Mouse (Mus musculus): ENCODE measurements around the gene Lrrn3. TPM values are rescaled to one million over a fixed set of nuclear protein-coding genes. Genes with fewer than 3 reads are reported as not detected.

The Lrrn3 gene
- polyA plus RNA-seq, 1 experiment from 2014 or later = 20.1 TPM

DNA sequence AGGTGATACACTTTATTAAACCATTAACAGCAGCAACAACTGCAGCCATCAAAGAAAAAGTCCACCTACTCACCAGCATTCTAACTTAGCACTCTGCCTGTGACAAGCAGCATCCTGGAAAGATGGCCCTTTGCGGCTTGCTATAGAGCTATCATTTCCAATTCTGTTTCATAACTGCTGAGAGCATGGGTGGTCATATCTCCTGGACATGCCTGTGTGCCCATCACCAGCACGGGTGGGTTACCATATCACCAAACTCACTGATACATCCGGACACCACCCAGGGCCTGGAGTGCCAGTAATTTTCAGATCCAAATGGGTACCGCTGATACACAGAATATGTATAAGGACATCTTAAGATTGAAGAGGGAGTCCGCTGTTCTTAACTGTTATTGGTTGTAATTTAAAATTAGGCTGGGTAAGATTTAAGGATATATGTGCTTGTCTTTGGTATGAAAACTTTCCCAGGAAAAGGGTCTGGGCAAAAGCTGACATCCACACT lies 3.1 kb downstream of the Lrrn3 start:
- H3K4me2 ChIP-seq = peak overlapping the region; percentile 67
- 0 out of 2 replicates have a peak, but pooled peaks cover 2% of the 10 kb centered on the region for H3K4me1 ChIP-seq (ENCODE audit: insufficient read depth)
- H3K27me3 ChIP-seq (ENCODE audit: insufficient read depth, low read length) = no peaks in the 10 kb centered on the region
- WGBS = 80% methylated on average over 5 of the region's 5 CpGs
- no peak for TF ChIP-seq CTCF (IDR thresholded peaks at IDR 0.05; ENCODE audit: low read depth)
- H3K27ac ChIP-seq (ENCODE audit: low read depth) = no peak overlapping the region
- H3K36me3 ChIP-seq (ENCODE audit: insufficient read depth) = no peaks in the 10 kb centered on the region
- ATAC-seq (ENCODE audit: insufficient read depth) (no peak), DNase-seq (no peak)
- no peaks in the 10 kb centered on the region for H3K9me3 ChIP-seq (ENCODE audit: low read depth, low read length)
- peak overlapping the region; percentile 43 for H3K4me3 ChIP-seq (ENCODE audit: low read depth, low read length)
- H3K9ac ChIP-seq = peak overlapping the region; percentile 27; the same call in 1 of the 2 replicates

- Histone ChIP-seq H3K27me3 (ENCODE audit: insufficient read depth, low read length) (no peaks in the 10 kb centered on the region), H3K4me3 (ENCODE audit: low read depth, low read length) (no peak overlapping the region), H3K36me3 (ENCODE audit: insufficient read depth) (no peaks in the 10 kb centered on the region), H3K4me2 (no peak overlapping the region), H3K27ac (ENCODE audit: low read depth) (no peak overlapping the region), H3K4me1 (ENCODE audit: insufficient read depth) (0 out of 2 replicates have a peak, but pooled peaks cover 2% of the 10 kb centered on the region), H3K9ac (no peak overlapping the region), H3K9me3 (ENCODE audit: low read depth, low read length) (no peaks in the 10 kb centered on the region)
- WGBS = 42% methylated on average over 2 of the region's 2 CpGs
- DNase-seq = no peak
- ATAC-seq (ENCODE audit: insufficient read depth) = no peak
- TF ChIP-seq CTCF (IDR thresholded peaks at IDR 0.05; ENCODE audit: low read depth) = no peak
These were observed 4.7 kb downstream of the Lrrn3 start for GRCm38 (mm10) chr12:41481486-41481885.

DNA sequence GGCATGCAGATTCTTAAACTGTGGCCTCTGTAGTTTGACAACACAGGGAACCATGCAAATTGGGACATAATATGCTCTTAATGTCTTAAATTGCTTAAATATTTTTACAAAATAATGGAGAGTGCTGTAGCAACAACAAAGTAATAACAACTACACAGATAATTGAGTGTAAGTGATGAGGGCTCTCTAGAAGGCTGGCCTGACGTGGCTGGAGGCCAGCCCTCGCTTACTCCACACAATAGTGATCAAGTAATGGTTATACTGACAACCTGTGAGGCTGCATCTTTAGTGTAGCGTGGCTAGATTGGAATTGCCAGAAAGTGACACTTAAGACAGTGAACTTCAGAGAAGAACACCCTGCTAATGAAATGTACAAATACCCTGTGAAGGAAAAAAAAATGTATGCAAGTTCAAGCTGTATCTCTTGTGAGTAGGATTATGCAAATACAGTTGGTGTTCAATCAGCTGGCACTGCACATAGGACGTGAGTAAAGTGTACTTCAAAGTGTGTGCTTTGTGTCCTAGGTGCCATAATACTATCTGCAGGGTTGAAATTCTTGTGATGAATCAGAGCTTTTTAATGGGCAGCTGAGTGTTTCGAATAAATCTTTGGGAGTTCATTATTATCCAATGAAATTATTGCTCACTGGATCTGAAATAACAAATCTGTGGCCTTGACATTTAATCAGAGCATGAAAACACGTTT lies 17.0 kb downstream of the Lrrn3 start:
- peak; percentile 79; the same call in 1 of the 2 replicates for ATAC-seq (ENCODE audit: insufficient read depth)
- no peak for TF ChIP-seq CTCF (IDR thresholded peaks at IDR 0.05; ENCODE audit: low read depth)
- Histone ChIP-seq H3K27ac (ENCODE audit: low read depth) (no peak overlapping the region), H3K27me3 (ENCODE audit: insufficient read depth, low read length) (no peaks in the 10 kb centered on the region), H3K4me2 (no peak overlapping the region), H3K9me3 (ENCODE audit: low read depth, low read length) (no peaks in the 10 kb centered on the region), H3K4me1 (ENCODE audit: insufficient read depth) (no peaks in the 10 kb centered on the region), H3K4me3 (ENCODE audit: low read depth, low read length) (no peak overlapping the region), H3K9ac (no peak overlapping the region), H3K36me3 (ENCODE audit: insufficient read depth) (no peaks in the 10 kb centered on the region)
- 43% methylated on average over 6 of the region's 6 CpGs for WGBS
- DNase-seq = peak; percentile 57

DNA sequence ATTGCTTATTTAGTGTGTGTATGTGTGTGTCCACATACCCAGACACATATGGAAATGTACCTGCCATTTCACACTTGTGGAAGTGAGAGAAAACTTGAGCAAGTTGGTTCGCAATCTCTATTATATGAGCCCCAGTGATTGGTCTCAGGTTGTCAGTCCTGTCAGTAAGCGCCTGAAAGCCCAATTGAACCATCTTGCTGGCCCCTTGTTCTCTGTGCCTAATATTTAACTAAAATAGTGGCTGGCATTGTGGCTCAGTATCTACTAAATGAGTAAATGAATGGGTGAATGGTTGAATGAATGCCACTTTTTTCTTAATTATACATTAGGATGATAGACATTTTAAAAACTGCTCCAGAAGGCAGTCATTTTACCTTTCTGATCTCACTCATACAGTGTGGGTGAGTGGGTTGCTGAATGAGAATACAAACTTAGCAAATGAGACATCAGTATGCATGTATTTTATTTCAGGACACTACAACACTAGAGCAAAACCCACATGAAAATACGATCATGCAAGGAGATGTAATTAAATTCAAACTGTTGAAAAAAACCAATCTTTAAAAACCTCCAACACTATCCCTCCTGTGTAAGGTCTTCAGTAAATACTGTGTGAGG lies 17.7 kb downstream of the Lrrn3 start:
- Histone ChIP-seq H3K4me1 (ENCODE audit: insufficient read depth) (no peaks in the 10 kb centered on the region), H3K9me3 (ENCODE audit: low read depth, low read length) (no peaks in the 10 kb centered on the region), H3K27me3 (ENCODE audit: insufficient read depth, low read length) (no peaks in the 10 kb centered on the region), H3K9ac (no peak overlapping the region), H3K4me2 (no peak overlapping the region), H3K4me3 (ENCODE audit: low read depth, low read length) (no peak overlapping the region), H3K27ac (ENCODE audit: low read depth) (no peak overlapping the region), H3K36me3 (ENCODE audit: insufficient read depth) (no peaks in the 10 kb centered on the region)
- 87% methylated on average over 3 of the region's 3 CpGs for WGBS
- DNase-seq (no peak), ATAC-seq (ENCODE audit: insufficient read depth) (no peak)
- no peak for TF ChIP-seq CTCF (IDR thresholded peaks at IDR 0.05; ENCODE audit: low read depth)

GRCm38 (mm10) chr12:41438446-41438845 lies 47.8 kb downstream of the Lrrn3 start:
- peak; percentile 63; the same call in 1 of the 2 replicates for ATAC-seq (ENCODE audit: insufficient read depth)

GRCm38 (mm10) chr12:41436206-41436985 lies 49.8 kb downstream of the Lrrn3 start:
- 66% methylated on average over 5 of the region's 5 CpGs for WGBS
- H3K27me3 ChIP-seq (ENCODE audit: insufficient read depth, low read length) = no peaks in the 10 kb centered on the region
- H3K4me1 ChIP-seq (ENCODE audit: insufficient read depth) = no peaks in the 10 kb centered on the region; the same call in 1 of the 2 replicates
- no peak overlapping the region for H3K27ac ChIP-seq (ENCODE audit: low read depth)
- no peaks in the 10 kb centered on the region for H3K9me3 ChIP-seq (ENCODE audit: low read depth, low read length)
- H3K36me3 ChIP-seq (ENCODE audit: insufficient read depth) = no peaks in the 10 kb centered on the region
- H3K4me3 ChIP-seq (ENCODE audit: low read depth, low read length) = no peak overlapping the region
- no peak for ATAC-seq (ENCODE audit: insufficient read depth)
- H3K9ac ChIP-seq = no peak overlapping the region
- no peak for TF ChIP-seq CTCF (IDR thresholded peaks at IDR 0.05; ENCODE audit: low read depth)
- no peak for DNase-seq
- H3K4me2 ChIP-seq = no peak overlapping the region

More at GRCm38 (mm10) chr12:41438446-41438845, 47.8 kb downstream of the Lrrn3 start:
- H3K36me3 ChIP-seq (ENCODE audit: insufficient read depth) = no peaks in the 10 kb centered on the region
- H3K4me2 ChIP-seq = no peak overlapping the region
- H3K9me3 ChIP-seq (ENCODE audit: low read depth, low read length) = no peaks in the 10 kb centered on the region
- WGBS = 41% methylated on average over 4 of the region's 4 CpGs
- no peaks in the 10 kb centered on the region for H3K27me3 ChIP-seq (ENCODE audit: insufficient read depth, low read length)
- TF ChIP-seq CTCF (IDR thresholded peaks at IDR 0.05; ENCODE audit: low read depth) = no peak
- no peak overlapping the region for H3K9ac ChIP-seq
- peak; percentile 71 for DNase-seq
- no peaks in the 10 kb centered on the region; the same call in 1 of the 2 replicates for H3K4me1 ChIP-seq (ENCODE audit: insufficient read depth)
- H3K4me3 ChIP-seq (ENCODE audit: low read depth, low read length) = no peak overlapping the region
- H3K27ac ChIP-seq (ENCODE audit: low read depth) = no peak overlapping the region
